Mouse (Mus musculus) CH12.LX (cell line): ENCODE data around the gene Slc20a1. TPM values are rescaled to one million over a fixed set of nuclear protein-coding genes. Genes with fewer than 3 reads are reported as not detected.

Experiments used
- DNase-seq: peaks from one replicate; pipeline ENCODE4 v3.0.0-alpha.2; 2013; ENCODE audit errors: extremely low read depth
- H3K27ac ChIP-seq: 2 replicates; pipeline ENCODE4 v1.5.1; 2012; ENCODE audit warnings: low read depth, mild to moderate bottlenecking, control low read depth, moderate library complexity; ENCODE audit not compliant: insufficient read depth
- H3K27me3 ChIP-seq: replicated peaks from 2 replicates; pipeline ENCODE3; 2012; ENCODE audit warnings: inconsistent platforms
- H3K36me3 ChIP-seq, 2 experiments: replicated peaks in 1 of 2; 2 replicates each; pipeline versions ENCODE3 to v1.6.1; 2012; ENCODE audit warnings: inconsistent platforms in 1 of 2, low read length in 1 of 2, mild to moderate bottlenecking in 1 of 2, mixed read lengths in 1 of 2, moderate library complexity in 1 of 2; ENCODE audit not compliant: control insufficient read depth in 1 of 2, insufficient read depth in 1 of 2
- H3K4me1 ChIP-seq, 2 experiments: 2 replicates each; pipeline ENCODE4 v1.6.1; 2012; ENCODE audit warnings: inconsistent platforms in 1 of 2, moderate library complexity in 1 of 2; ENCODE audit not compliant: insufficient read depth in 2 of 2, control insufficient read depth in 1 of 2
- H3K4me2 ChIP-seq: 2 replicates; pipeline ENCODE4 v1.6.1; 2012; ENCODE audit warnings: low read depth, mild to moderate bottlenecking, control low read depth; ENCODE audit not compliant: poor library complexity, insufficient read depth, severe bottlenecking
- H3K4me3 ChIP-seq, 3 experiments: fragments of 150-350 bp in 1 of 3; sonication (generic) in 1 of 3; replicated peaks in 1 of 3; 2 replicates each; pipeline versions ENCODE3 to v1.5.1; 2011 to 2012; ENCODE audit warnings: low read depth in 2 of 3, low read length in 2 of 3, mild to moderate bottlenecking in 2 of 3, moderate library complexity in 2 of 3, control low read depth in 1 of 3, improper control_type of control experiment in 1 of 3, inconsistent platforms in 1 of 3, mixed read lengths in 1 of 3; ENCODE audit not compliant: poor library complexity in 1 of 3
- H3K79me2 ChIP-seq: replicated peaks from 2 replicates; pipeline ENCODE4 v1.6.1; 2012; ENCODE audit warnings: mild to moderate bottlenecking, moderate library complexity; ENCODE audit not compliant: control insufficient read depth, poor library complexity, insufficient read depth, severe bottlenecking; ENCODE audit errors: extremely low read depth
- H3K9ac ChIP-seq: 2 replicates; pipeline ENCODE4 v1.6.1; 2012; ENCODE audit warnings: low read depth, mild to moderate bottlenecking, control low read depth, moderate library complexity; ENCODE audit not compliant: insufficient read depth
- H3K9me3 ChIP-seq: replicated peaks from 2 replicates; pipeline ENCODE3; 2012; ENCODE audit warnings: low read length, inconsistent platforms, mixed read lengths
- E2F4 ChIP-seq: IDR thresholded peaks from 2 replicates; pipeline ENCODE4 v1.6.1; 2011; ENCODE audit warnings: low read depth, low read length, improper control_type of control experiment; ENCODE audit not compliant: insufficient replicate concordance
- GABPA ChIP-seq: IDR thresholded peaks from 2 replicates; pipeline ENCODE4 v1.6.1; 2012; ENCODE audit warnings: low read depth, low read length, improper control_type of control experiment, inconsistent platforms; ENCODE audit not compliant: insufficient replicate concordance
- HCFC1 ChIP-seq: IDR thresholded peaks from 2 replicates; pipeline ENCODE4 v1.6.1; 2012; ENCODE audit warnings: low read depth, mild to moderate bottlenecking, inconsistent platforms, low read length, improper control_type of control experiment
- IRF4 ChIP-seq: IDR thresholded peaks from 2 replicates; pipeline ENCODE4 v1.6.1; 2014; ENCODE audit warnings: low read depth, mild to moderate bottlenecking, inconsistent platforms, low read length, improper control_type of control experiment
- KAT2A ChIP-seq: IDR thresholded peaks from 2 replicates; pipeline ENCODE4 v1.6.1; 2012; ENCODE audit warnings: low read length, improper control_type of control experiment, inconsistent platforms; ENCODE audit not compliant: insufficient replicate concordance
- MAX ChIP-seq: IDR thresholded peaks from 2 replicates; pipeline ENCODE4 v1.6.1; 2011; ENCODE audit warnings: low read length, improper control_type of control experiment
- MEF2A ChIP-seq: IDR thresholded peaks from 2 replicates; pipeline ENCODE4 v1.6.1; 2014; ENCODE audit warnings: low read depth, mild to moderate bottlenecking, inconsistent platforms, low read length, improper control_type of control experiment, borderline replicate concordance
- MXI1 ChIP-seq: IDR thresholded peaks from 2 replicates; pipeline ENCODE4 v1.6.1; 2011; ENCODE audit warnings: mild to moderate bottlenecking, low read depth, low read length, improper control_type of control experiment
- MYC ChIP-seq: IDR thresholded peaks from 2 replicates; pipeline ENCODE4 v1.6.1; 2011; ENCODE audit warnings: low read depth, mild to moderate bottlenecking, improper control_type of control experiment, low read length
- NELFE ChIP-seq: IDR thresholded peaks from 2 replicates; pipeline ENCODE4 v1.6.1; 2011; ENCODE audit warnings: low read depth, low read length, improper control_type of control experiment
- NRF1 ChIP-seq: IDR thresholded peaks from 2 replicates; pipeline ENCODE4 v1.6.1; 2014; ENCODE audit warnings: low read depth, mild to moderate bottlenecking, inconsistent platforms, low read length, improper control_type of control experiment, moderate library complexity
- RCOR1 ChIP-seq: conservative IDR thresholded peaks from 2 replicates; pipeline ENCODE4 v1.6.1; 2012; ENCODE audit warnings: low read depth, mild to moderate bottlenecking, inconsistent platforms, low read length, improper control_type of control experiment
- TBP ChIP-seq: conservative IDR thresholded peaks from 2 replicates; pipeline ENCODE4 v1.6.1; 2011; ENCODE audit warnings: low read depth, low read length, improper control_type of control experiment
- UBTF ChIP-seq: IDR thresholded peaks from 2 replicates; pipeline ENCODE4 v1.6.1; 2012; ENCODE audit warnings: low read depth, mild to moderate bottlenecking, inconsistent platforms, low read length, improper control_type of control experiment, moderate library complexity
- ZC3H11A ChIP-seq: IDR thresholded peaks from 2 replicates; pipeline ENCODE4 v1.6.1; 2012; ENCODE audit warnings: low read depth, mild to moderate bottlenecking, inconsistent platforms, low read length, improper control_type of control experiment
- ZNF384 ChIP-seq: IDR thresholded peaks from 2 replicates; pipeline ENCODE4 v1.6.1; 2012; ENCODE audit warnings: low read depth, low read length, improper control_type of control experiment, inconsistent platforms
- dilution Hi-C: fragments of 300-500 bp; cut with MboI; formaldehyde crosslinking; loops from 2 replicates; pipeline ENCODE4 v1.14.3; 2020; ENCODE audit warnings: low sequenced_read_pairs; ENCODE audit not compliant: extremely low pct_unique_long_range_greater_than_20kb, extremely low pct_ligation_motif_present
- in situ Hi-C: fragments of 300-500 bp; cut with MboI; formaldehyde crosslinking; loops from 3 replicates; pipeline ENCODE4 v1.14.3; 2019; ENCODE audit warnings: low sequenced_read_pairs, low pct_ligation_motif_present, low pct_unique_long_range_greater_than_20kb, mixed read lengths
- polyA plus RNA-seq: library from polyadenylated mRNA; unstranded; fragments of >175 nt; gene quantifications from 2 replicates; pipeline ENCODE4 v1.2.1, GENCODE M21; 2012; ENCODE audit warnings: low read depth; ENCODE audit not compliant: insufficient read length
- total RNA-seq, 2 experiments: library from RNA; depleted of rRNA; stranded (reverse); fragments of 300-350 nt in 1 of 2; fragments of >200 nt in 1 of 2; gene quantifications; 2 replicates each; pipeline ENCODE4 v1.2.3; 2012 to 2014

Slc20a1 gene
- total and polyA plus RNA-seq, 3 experiments, result 43.1 to 78.2 (median 72.1) TPM

DNA sequence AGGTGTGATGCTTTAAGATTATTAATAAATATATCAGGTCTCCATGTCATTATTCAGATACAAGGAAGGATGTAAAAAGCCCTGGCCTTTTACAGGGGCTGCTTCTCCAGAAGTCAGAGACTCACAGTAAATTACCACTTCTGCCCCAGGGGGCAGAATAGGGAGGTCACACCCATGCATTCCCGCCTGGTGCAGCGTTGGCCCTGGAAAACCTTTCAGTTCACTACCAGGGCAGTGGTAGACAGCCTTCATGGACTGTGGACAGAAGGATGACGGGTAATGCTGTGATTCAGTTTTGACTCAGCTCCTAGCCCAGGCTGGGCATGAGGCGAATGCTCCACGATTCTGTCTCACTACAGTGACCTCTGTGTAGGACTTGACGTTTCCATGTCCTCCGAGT is 47.9 kb downstream of the Slc20a1 start:
- in situ Hi-C loops (no loop called here), dilution Hi-C loops (no loop called here)
- DNase-seq, result no peak
- H3K9me3 ChIP-seq, result peaks cover 2% of the 10 kb centered on the region
- no peak overlapping the region for H3K27ac ChIP-seq
- no peak overlapping the region for H3K9ac ChIP-seq
- TF ChIP-seq KAT2A (no peak), ZC3H11A (no peak), E2F4 (no peak), MXI1 (no peak), RCOR1 (no peak), TBP (no peak), MYC (no peak), HCFC1 (no peak), UBTF (no peak), GABPA (no peak), ZNF384 (no peak), NELFE (no peak), IRF4 (no peak)
- no peaks in the 10 kb centered on the region for H3K36me3 ChIP-seq
- H3K27me3 ChIP-seq, result no peaks in the 10 kb centered on the region
- H3K4me2 ChIP-seq, result no peak overlapping the region
- H3K4me3 ChIP-seq, result no peak overlapping the region
- no peaks in the 10 kb centered on the region for H3K79me2 ChIP-seq
- peaks cover 0 to 2% of the 10 kb centered on the region in 2 experiments; a peak in 3 of 4 replicates for H3K4me1 ChIP-seq

DNA sequence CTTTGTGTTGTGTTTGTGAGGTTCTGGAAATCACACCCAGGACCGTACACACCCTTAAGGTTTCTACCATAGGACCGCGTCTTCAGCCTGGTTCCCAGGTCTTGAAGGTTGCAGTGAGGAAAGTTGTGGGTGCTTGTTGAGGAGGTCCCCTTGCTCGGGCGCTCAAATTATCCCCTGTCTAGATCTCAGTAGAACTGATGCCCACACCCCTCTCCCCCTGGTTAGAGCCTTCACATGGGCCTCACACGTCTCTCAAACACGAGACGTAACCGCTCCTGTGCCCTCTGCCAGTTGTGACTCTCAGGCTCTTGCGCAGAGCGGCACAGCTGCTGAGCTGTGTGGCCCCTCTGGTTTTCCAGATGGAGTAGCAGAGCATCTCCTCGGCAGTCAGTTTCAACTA is 48.4 kb downstream of the Slc20a1 start:
- Histone ChIP-seq H3K4me1 (peaks cover 0 to 2% of the 10 kb centered on the region in 2 experiments; a peak in 3 of 4 replicates), H3K27ac (no peak overlapping the region), H3K79me2 (no peaks in the 10 kb centered on the region), H3K36me3 (no peaks in the 10 kb centered on the region), H3K9ac (no peak overlapping the region), H3K27me3 (no peaks in the 10 kb centered on the region), H3K4me2 (no peak overlapping the region), H3K9me3 (peaks cover 2% of the 10 kb centered on the region), H3K4me3 (no peak overlapping the region)
- TF ChIP-seq KAT2A (no peak), MAX (no peak), NRF1 (no peak), MEF2A (no peak)
- no peak for DNase-seq
- in situ Hi-C loops (no loop called here), dilution Hi-C loops (no loop called here)
